Mouse (Mus musculus): Measurements from ENCODE around the gene Rtp1.

Rtp1 gene

GRCm38 (mm10) chr16:23428647-23429319, at the start of gene Rtp1:
TSS of gene Rtp1 (plus strand) at chr16:23429133.
- DNase-seq = no peak

- no peak for DNase-seq
Observed at GRCm38 (mm10) chr16:23379536-23380230, 49.2 kb upstream of the Rtp1 start.

GRCm38 (mm10) chr16:23384304-23384703, 44.6 kb upstream of the Rtp1 start:
- DNase-seq = no peak

GRCm38 (mm10) chr16:23397931-23398330, 31.0 kb upstream of the Rtp1 start:
- DNase-seq = no peak

GRCm38 (mm10) chr16:23401463-23401862, 27.5 kb upstream of the Rtp1 start:
- DNase-seq = no peak

GRCm38 (mm10) chr16:23401959-23402358, 27.0 kb upstream of the Rtp1 start:
- no peak for DNase-seq

GRCm38 (mm10) chr16:23403008-23403755, 25.8 kb upstream of the Rtp1 start:
- DNase-seq = peak; percentile 85

- DNase-seq = no peak
Observed at GRCm38 (mm10) chr16:23412930-23413329, 16.0 kb upstream of the Rtp1 start.

- DNase-seq = peak; percentile 51
Observed at GRCm38 (mm10) chr16:23416261-23416656, 12.7 kb upstream of the Rtp1 start.

- peak; percentile 35 for DNase-seq
Observed at GRCm38 (mm10) chr16:23416657-23417293, 12.2 kb upstream of the Rtp1 start.

GRCm38 (mm10) chr16:23417456-23418240, 11.3 kb upstream of the Rtp1 start:
- no peak for DNase-seq

- DNase-seq = no peak
Observed at GRCm38 (mm10) chr16:23419565-23420085, 9.3 kb upstream of the Rtp1 start.

- DNase-seq = no peak
Observed at GRCm38 (mm10) chr16:23423825-23424224, 5.1 kb upstream of the Rtp1 start.

GRCm38 (mm10) chr16:23427701-23428100, 1.2 kb upstream of the Rtp1 start:
- no peak for DNase-seq

- DNase-seq = no peak
Observed at GRCm38 (mm10) chr16:23429991-23430390, 1.1 kb downstream of the Rtp1 start.

GRCm38 (mm10) chr16:23437404-23438166, 8.7 kb downstream of the Rtp1 start:
- no peak for DNase-seq

- DNase-seq = peak; percentile 56
Observed at GRCm38 (mm10) chr16:23444231-23444630, 15.3 kb downstream of the Rtp1 start.

GRCm38 (mm10) chr16:23449946-23450345, 21.0 kb downstream of the Rtp1 start:
- DNase-seq = no peak

- DNase-seq = no peak
Observed at GRCm38 (mm10) chr16:23450816-23451215, 21.9 kb downstream of the Rtp1 start.

GRCm38 (mm10) chr16:23452476-23452875, 23.5 kb downstream of the Rtp1 start:
- peak; percentile 64 for DNase-seq

- no peak for DNase-seq
Observed at GRCm38 (mm10) chr16:23454376-23454775, 25.4 kb downstream of the Rtp1 start.

All from lung, postnatal 14 days (tissue).